Mouse (Mus musculus) Patski (cell line): ENCODE measurements at regions not wholly inside any gene's neighbourhood (a gene's known extent, or its start where the extent isn't known, plus 50 kb on each side); places are given as distances from the start of the nearest gene placed in this dataset.

Source experiments
- ATAC-seq: fragments of 100-300 bp; one replicate; pipeline ENCODE4 v1.8.0; 2021
- CTCF ChIA-PET: fragments of 350-600 bp; sonication (Branson Sonifier 250); formaldehyde crosslinking; loops from one replicate; lab custom pipeline; 2022; ENCODE audit warnings: inconsistent platforms; lab: Charles Lee
- POLR2A ChIA-PET: fragments of 350-600 bp; sonication (Branson Sonifier 250); formaldehyde crosslinking; loops from one replicate; lab custom pipeline; 2022; ENCODE audit warnings: antibody characterized with exemption, inconsistent platforms; lab: Charles Lee
- DNase-seq: peaks from one replicate; pipeline ENCODE4 v3.0.0-alpha.2; 2011; ENCODE audit warnings: low read depth, low spot score
- H3K27me3 ChIP-seq: fragments of 371-371 bp; one replicate; pipeline ENCODE4 v1.5.1; 2021
- CTCF ChIP-seq: fragments of 100-300 bp; IDR thresholded peaks from one replicate; pipeline ENCODE4 v1.5.1; 2021
- in situ Hi-C: fragments of 300-500 bp; cut with MboI; formaldehyde crosslinking; loops from 3 replicates; pipeline ENCODE4 v1.11.1; 2018; ENCODE audit warnings: low pct_unique_long_range_greater_than_20kb, mixed read lengths

DNA sequence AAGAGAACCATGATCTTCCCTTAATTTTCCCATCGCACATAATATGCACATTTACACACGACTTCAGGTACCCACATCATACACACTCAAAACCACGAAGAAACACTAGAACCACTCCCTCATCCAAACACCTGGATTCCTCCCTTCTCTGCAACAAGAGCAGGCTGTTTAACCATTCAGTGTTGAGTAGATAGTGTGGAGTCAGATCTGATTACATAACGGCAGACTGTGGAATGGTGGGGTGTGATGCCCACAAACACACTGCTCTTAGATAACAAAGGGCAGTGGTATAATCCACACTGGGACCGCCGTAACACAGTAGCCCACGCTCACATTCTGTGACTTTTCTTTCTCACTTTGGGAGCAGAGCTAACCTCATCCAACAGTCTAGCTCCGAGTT is 51.5 kb upstream of the Armc2 start:
- DNase-seq (no peak), ATAC-seq (no peak)
- H3K27me3 ChIP-seq = no peaks in the 10 kb centered on the region
- no peak for TF ChIP-seq CTCF
- in situ Hi-C loops = loop anchor here (5.0 kb wide), 1 partner anchor 208 kb away; the partner anchor contains the start of gene Foxo3
- ChIA-PET POLR2A (interaction anchor here (0.7 kb wide), 1 partner anchor 205 kb away, joined by 4 read pairs; no protein-coding TSS in a partner anchor), CTCF (interaction anchor here (0.9 to 2.7 kb wide), 3 partner anchors 29 to 133 kb away, joined by 3 to 11 read pairs (median 3); no protein-coding TSS in a partner anchor)

- DNase-seq = no peak
- no peaks in the 10 kb centered on the region for H3K27me3 ChIP-seq
- ChIA-PET POLR2A (no interaction called here), CTCF (no interaction called here)
- in situ Hi-C loops = no loop called here
- no peak for TF ChIP-seq CTCF
- no peak for ATAC-seq
Observed at GRCm38 (mm10) chr10:42068497-42068896, 50.3 kb upstream of the Armc2 start.
